Mouse (Mus musculus) kidney, adult 2 months (tissue): ENCODE measurements around the gene Slc37a3.

ENCODE experiments used
- CTCF ChIP-seq: fragments of 200-500 bp; conservative IDR thresholded peaks from 2 replicates; pipeline ENCODE4 v1.5.1; 2011; ENCODE audit warnings: low read depth, mild to moderate bottlenecking, control low read depth, low read length, moderate library complexity, mixed read lengths; ENCODE audit not compliant: insufficient read depth, insufficient read length
- POLR2A ChIP-seq: fragments of 200-500 bp; IDR thresholded peaks from one replicate; pipeline ENCODE4 v1.6.1; 2011; ENCODE audit warnings: low read depth, low read length, control low read depth

- TF ChIP-seq CTCF: no peak
- no peak for TF ChIP-seq POLR2A
Measured at GRCm38 (mm10) chr6:39406480-39406879, 29.0 kb upstream of the Slc37a3 start.
